Comparison of ENCODE assay signal across 8 mouse cellular contexts in genomic region chr11:83271151-83271950, GRCm38 (mm10). TPM values are rescaled to one million over a fixed set of nuclear protein-coding genes. Genes with fewer than 3 reads are reported as not detected.
DNase-seq lines count a peak whose midpoint lies in the region; ATAC-seq lines count a peak whose summit lies in the region.

No protein-coding gene starts in this region.

- no peaks in the 10 kb centered on the region for H3K36me3 ChIP-seq in hindbrain, embryonic 12.5 days

- peak overlapping the region; percentile 46 for H3K9ac ChIP-seq in hindbrain, embryonic 12.5 days

- H3K9me3 ChIP-seq in hindbrain, embryonic 12.5 days (replicated peaks), result no peaks in the 10 kb centered on the region

- 0 out of 2 replicates have a peak, but pooled peaks cover 4% of the 10 kb centered on the region for H3K27me3 ChIP-seq in hindbrain, embryonic 12.5 days

- DNase-seq in Muller cell, postnatal 12 days (ENCODE audit: inconsistent ontology term), result peak; percentile 96
- DNase-seq in cerebellum, adult 9-10 months, result peak; percentile 95
- peak; percentile 72 to 82 for DNase-seq in frontal cortex, adult 2 months (ENCODE audit: extremely low spot score in 1 of 2, low spot score in 1 of 2)
- DNase-seq in layer of hippocampus, postnatal 14 days (ENCODE audit: low spot score in 2 of 2), result peak; percentile 84 to 86
- peak; percentile 82 for DNase-seq in lung, postnatal 14 days
- DNase-seq in retina, adult 2 months (ENCODE audit: low read depth, low spot score), result peak; percentile 81
- DNase-seq in thymus, postnatal 36 days, result peak; percentile 81 to 84

- peak overlapping the region; percentile 57 for H3K4me2 ChIP-seq in hindbrain, embryonic 12.5 days (replicated peaks)

- peak overlapping the region; percentile 73 for H3K27ac ChIP-seq in hindbrain, embryonic 12.5 days

- ATAC-seq in hindbrain, embryonic 12.5 days (ENCODE audit: low FRiP score), result peak; percentile 87

- under 1% methylated on average over 26 of the region's 26 CpGs for WGBS in hindbrain, embryonic 12.5 days

- peaks cover 3% of the 10 kb centered on the region; the same call in 1 of the 2 replicates for H3K4me1 ChIP-seq in hindbrain, embryonic 12.5 days

- peak overlapping the region; percentile 46 for H3K4me3 ChIP-seq in hindbrain, embryonic 12.5 days

RNA-seq across cellular contexts. Expression of gene Slfn14, which starts 15.2 kb away (rescaled TPM):
- not detected in 2 replicates for polyA plus RNA-seq in frontal cortex, adult 2 months (2012; rRNA removed)
- 0.87 and 1.1 TPM in 2 replicates for polyA plus RNA-seq in hindbrain, embryonic 12.5 days (2016; fragmentation: Nextera tagmentation; extraction: Ambion mirVana)
- total RNA-seq in layer of hippocampus, postnatal 14 days (2021), result not detected

RNA-seq across cellular contexts. Expression of gene Ap2b1, which starts 27.5 kb away (rescaled TPM):
- 115 and 125 TPM in 2 replicates for polyA plus RNA-seq in frontal cortex, adult 2 months (2012; rRNA removed)
- polyA plus RNA-seq in hindbrain, embryonic 12.5 days (2016; fragmentation: Nextera tagmentation; extraction: Ambion mirVana), result 113 and 128 TPM in 2 replicates
- total RNA-seq in layer of hippocampus, postnatal 14 days (2021), result 100 to 1,000 TPM; 352 to 359 TPM

RNA-seq across cellular contexts. Expression of gene Pex12, which starts 31.0 kb away (rescaled TPM):
- 7.3 and 8.7 TPM in 2 replicates for polyA plus RNA-seq in frontal cortex, adult 2 months (2012; rRNA removed)
- 16.4 and 19.8 TPM in 2 replicates for polyA plus RNA-seq in hindbrain, embryonic 12.5 days (2016; fragmentation: Nextera tagmentation; extraction: Ambion mirVana)
- 10 to 100 TPM in 1 of 2 experiments, 1 to 10 TPM in 1; 9.2 to 10.7 TPM for total RNA-seq in layer of hippocampus, postnatal 14 days (2021)

Comparison
In these comparisons a context has a peak if more than half of its experiments do, and no peak if none do; other contexts are left out.
1. Peak in every context shown above with its lines: DNase-seq, ATAC-seq, H3K4me3 ChIP-seq and H3K27ac ChIP-seq.